Mouse (Mus musculus): ENCODE data around the gene Gnpat. TPM values are rescaled to one million over a fixed set of nuclear protein-coding genes. Genes with fewer than 3 reads are reported as not detected.

Gnpat gene
- polyA plus RNA-seq, 2 experiments, result 94.8 to 95.1 TPM

GRCm38 (mm10) chr8:124819612-124820115 is 43.2 kb upstream of the Gnpat start:
- H3K36me3 ChIP-seq (ENCODE audit: control insufficient read depth, insufficient read depth, low read length), result no peaks in the 10 kb centered on the region
- TF ChIP-seq POLR2A (IDR thresholded peaks at IDR 0.05; ENCODE audit: borderline replicate concordance, extremely low read depth, insufficient read depth, insufficient read length), result no peak

GRCm38 (mm10) chr8:124820125-124820524 is 42.7 kb upstream of the Gnpat start:
- Histone ChIP-seq H3K4me3 (replicated peaks; ENCODE audit: low read length) (no peak overlapping the region), H3K9me3 (ENCODE audit: control insufficient read depth, low read length) (no peaks in the 10 kb centered on the region), H3K36me3 (ENCODE audit: control insufficient read depth, insufficient read depth, low read length) (no peaks in the 10 kb centered on the region), H3K9ac (ENCODE audit: low read depth, low read length, severe bottlenecking) (no peak overlapping the region), H3K27ac (replicated peaks; ENCODE audit: low read depth, low read length) (no peak overlapping the region), H3K4me2 (replicated peaks; ENCODE audit: low read depth, low read length, severe bottlenecking) (no peak overlapping the region), H3K27me3 (ENCODE audit: control insufficient read depth, insufficient read depth, low read length) (no peaks in the 10 kb centered on the region), H3K4me1 (ENCODE audit: control insufficient read depth, insufficient read depth, low read length) (no peaks in the 10 kb centered on the region)
- DNase-seq (ENCODE audit: low spot score) (no peak), ATAC-seq (ENCODE audit: low FRiP score, low read depth) (no peak)
- TF ChIP-seq POLR2A (IDR thresholded peaks at IDR 0.05; ENCODE audit: borderline replicate concordance, extremely low read depth, insufficient read depth, insufficient read length), result no peak
- WGBS, result 53% methylated on average over 11 of the region's 11 CpGs

More at GRCm38 (mm10) chr8:124819612-124820115, 43.2 kb upstream of the Gnpat start:
- Histone ChIP-seq H3K4me3 (replicated peaks; ENCODE audit: low read length) (no peak overlapping the region), H3K9me3 (ENCODE audit: control insufficient read depth, low read length) (no peaks in the 10 kb centered on the region), H3K4me1 (ENCODE audit: control insufficient read depth, insufficient read depth, low read length) (no peaks in the 10 kb centered on the region), H3K27me3 (ENCODE audit: control insufficient read depth, insufficient read depth, low read length) (no peaks in the 10 kb centered on the region), H3K9ac (ENCODE audit: low read depth, low read length, severe bottlenecking) (no peak overlapping the region), H3K27ac (replicated peaks; ENCODE audit: low read depth, low read length) (no peak overlapping the region), H3K4me2 (replicated peaks; ENCODE audit: low read depth, low read length, severe bottlenecking) (no peak overlapping the region)
- 84% methylated on average over 6 of the region's 6 CpGs for WGBS
- ATAC-seq (ENCODE audit: low FRiP score, low read depth), result no peak
- no peak for DNase-seq (ENCODE audit: low spot score)

- WGBS, result 81% methylated on average over 6 of the region's 6 CpGs
- no peak overlapping the region for H3K9ac ChIP-seq (ENCODE audit: low read depth, low read length, severe bottlenecking)
- no peak overlapping the region for H3K4me3 ChIP-seq (replicated peaks; ENCODE audit: low read length)
- no peaks in the 10 kb centered on the region for H3K9me3 ChIP-seq (ENCODE audit: control insufficient read depth, low read length)
- H3K4me1 ChIP-seq (ENCODE audit: control insufficient read depth, insufficient read depth, low read length), result no peaks in the 10 kb centered on the region
- no peaks in the 10 kb centered on the region for H3K27me3 ChIP-seq (ENCODE audit: control insufficient read depth, insufficient read depth, low read length)
- no peak for TF ChIP-seq POLR2A (IDR thresholded peaks at IDR 0.05; ENCODE audit: borderline replicate concordance, extremely low read depth, insufficient read depth, insufficient read length)
- H3K36me3 ChIP-seq (ENCODE audit: control insufficient read depth, insufficient read depth, low read length), result no peaks in the 10 kb centered on the region
- no peak overlapping the region for H3K4me2 ChIP-seq (replicated peaks; ENCODE audit: low read depth, low read length, severe bottlenecking)
- DNase-seq (ENCODE audit: low spot score), result no peak
- ATAC-seq (ENCODE audit: low FRiP score, low read depth), result no peak
- no peak overlapping the region for H3K27ac ChIP-seq (replicated peaks; ENCODE audit: low read depth, low read length)
Observed at GRCm38 (mm10) chr8:124823497-124823896, 39.3 kb upstream of the Gnpat start.

GRCm38 (mm10) chr8:124826658-124827057 is 36.2 kb upstream of the Gnpat start:
- DNase-seq (ENCODE audit: low spot score) (no peak), ATAC-seq (ENCODE audit: low FRiP score, low read depth) (no peak)
- Histone ChIP-seq H3K27me3 (ENCODE audit: control insufficient read depth, insufficient read depth, low read length) (no peaks in the 10 kb centered on the region), H3K36me3 (ENCODE audit: control insufficient read depth, insufficient read depth, low read length) (no peaks in the 10 kb centered on the region), H3K4me1 (ENCODE audit: control insufficient read depth, insufficient read depth, low read length) (no peaks in the 10 kb centered on the region), H3K9ac (ENCODE audit: low read depth, low read length, severe bottlenecking) (0 out of 2 replicates have a peak overlapping the region, but pooled peaks have one; percentile 16), H3K27ac (replicated peaks; ENCODE audit: low read depth, low read length) (no peak overlapping the region), H3K9me3 (ENCODE audit: control insufficient read depth, low read length) (no peaks in the 10 kb centered on the region), H3K4me2 (replicated peaks; ENCODE audit: low read depth, low read length, severe bottlenecking) (no peak overlapping the region), H3K4me3 (replicated peaks; ENCODE audit: low read length) (no peak overlapping the region)
- WGBS, result 26% methylated on average over 7 of the region's 7 CpGs
- no peak for TF ChIP-seq POLR2A (IDR thresholded peaks at IDR 0.05; ENCODE audit: borderline replicate concordance, extremely low read depth, insufficient read depth, insufficient read length)

GRCm38 (mm10) chr8:124827387-124827786 is 35.4 kb upstream of the Gnpat start:
- Histone ChIP-seq H3K4me3 (replicated peaks; ENCODE audit: low read length) (no peak overlapping the region), H3K36me3 (ENCODE audit: control insufficient read depth, insufficient read depth, low read length) (no peaks in the 10 kb centered on the region), H3K9ac (ENCODE audit: low read depth, low read length, severe bottlenecking) (0 out of 2 replicates have a peak overlapping the region, but pooled peaks have one; percentile 16), H3K9me3 (ENCODE audit: control insufficient read depth, low read length) (no peaks in the 10 kb centered on the region), H3K4me1 (ENCODE audit: control insufficient read depth, insufficient read depth, low read length) (no peaks in the 10 kb centered on the region), H3K4me2 (replicated peaks; ENCODE audit: low read depth, low read length, severe bottlenecking) (no peak overlapping the region), H3K27me3 (ENCODE audit: control insufficient read depth, insufficient read depth, low read length) (no peaks in the 10 kb centered on the region), H3K27ac (replicated peaks; ENCODE audit: low read depth, low read length) (no peak overlapping the region)
- 5% methylated on average over 5 of the region's 5 CpGs for WGBS
- DNase-seq (ENCODE audit: low spot score) (peak; percentile 63), ATAC-seq (ENCODE audit: low FRiP score, low read depth) (no peak)
- no peak for TF ChIP-seq POLR2A (IDR thresholded peaks at IDR 0.05; ENCODE audit: borderline replicate concordance, extremely low read depth, insufficient read depth, insufficient read length)

Data from limb, embryonic 14.5 days (tissue).